Mouse (Mus musculus): ENCODE results near the gene Pde5a.

GRCm38 (mm10) chr3:122800050-122800449 lies 71.3 kb downstream of the Pde5a start:
- TF ChIP-seq POLR2A (IDR thresholded peaks at IDR 0.05; ENCODE audit: insufficient read length, low read depth) (no peak), CEBPB (IDR thresholded peaks at IDR 0.05; ENCODE audit: insufficient read depth, poor library complexity, severe bottlenecking) (no peak), E2F4 (IDR thresholded peaks at IDR 0.05; ENCODE audit: insufficient read depth) (no peak), USF1 (IDR thresholded peaks at IDR 0.05; ENCODE audit: low read depth) (no peak), REST (IDR thresholded peaks at IDR 0.05; ENCODE audit: insufficient read depth, insufficient read length) (no peak), MAX (IDR thresholded peaks at IDR 0.05; ENCODE audit: low read depth) (no peak)
